Mouse (Mus musculus): Measurements from ENCODE around the gene Gfy. TPM values are rescaled to one million over a fixed set of nuclear protein-coding genes. Genes with fewer than 3 reads are reported as not detected.
A peak's percentile ranks its signal among the peaks of the same experiment; 100 is the strongest.

Gfy gene
- polyA plus RNA-seq, 1 experiment from 2014 or later = not detected

GRCm38 (mm10) chr7:45182199-45182601 lies 2.8 kb upstream of the Gfy start:
- no peak for TF ChIP-seq CTCF (IDR thresholded peaks at IDR 0.05)
- TF ChIP-seq EP300 (IDR thresholded peaks at IDR 0.05) = no peak
- Histone ChIP-seq H3K27me3 (replicated peaks; ENCODE audit: insufficient read depth, low read length) (peaks cover 67% of the 10 kb centered on the region), H3K36me3 (ENCODE audit: insufficient read depth, low read length) (no peaks in the 10 kb centered on the region), H3K9ac (replicated peaks; ENCODE audit: low read depth) (no peak overlapping the region), H3K4me2 (replicated peaks; ENCODE audit: low read depth, low read length) (peak overlapping the region; percentile 54), H3K27ac (ENCODE audit: low read length) (no peak overlapping the region), H3K9me3 (ENCODE audit: low read length) (no peaks in the 10 kb centered on the region), H3K4me1 (ENCODE audit: insufficient read depth, low read depth, low read length) (peaks cover 4% of the 10 kb centered on the region; the same call in 1 of the 2 replicates), H3K4me3 (ENCODE audit: low read depth, low read length) (peak overlapping the region; percentile 25)
- WGBS = under 1% methylated on average over 33 of the region's 34 CpGs
- DNase-seq (ENCODE audit: low spot score) (peak; percentile 96), ATAC-seq (peak; percentile 97)

GRCm38 (mm10) chr7:45181540-45181939 lies 2.2 kb upstream of the Gfy start:
- ATAC-seq = 0 out of 2 replicates have a peak, but pooled peaks have one; percentile 13
- H3K27ac ChIP-seq (ENCODE audit: low read length) = no peak overlapping the region
- no peaks in the 10 kb centered on the region for H3K36me3 ChIP-seq (ENCODE audit: insufficient read depth, low read length)
- no peak overlapping the region for H3K9ac ChIP-seq (replicated peaks; ENCODE audit: low read depth)
- no peak overlapping the region for H3K4me2 ChIP-seq (replicated peaks; ENCODE audit: low read depth, low read length)
- no peaks in the 10 kb centered on the region for H3K9me3 ChIP-seq (ENCODE audit: low read length)
- no peak overlapping the region for H3K4me3 ChIP-seq (ENCODE audit: low read depth, low read length)
- peaks cover 4% of the 10 kb centered on the region; the same call in 1 of the 2 replicates for H3K4me1 ChIP-seq (ENCODE audit: insufficient read depth, low read depth, low read length)
- H3K27me3 ChIP-seq (replicated peaks; ENCODE audit: insufficient read depth, low read length) = peaks cover 73% of the 10 kb centered on the region
- DNase-seq (ENCODE audit: low spot score) = no peak
- WGBS = 6% methylated on average over 30 of the region's 35 CpGs
- TF ChIP-seq EP300 (IDR thresholded peaks at IDR 0.05) = no peak
- peak; percentile 39 for TF ChIP-seq CTCF (IDR thresholded peaks at IDR 0.05)

GRCm38 (mm10) chr7:45180896-45181477 lies 1.6 kb upstream of the Gfy start, which contains the start of gene Pth2:
Pth2 (plus strand) TSS chr7:45180995.
- TF ChIP-seq EP300 (IDR thresholded peaks at IDR 0.05) = no peak
- TF ChIP-seq CTCF (IDR thresholded peaks at IDR 0.05) = no peak
- no peaks in the 10 kb centered on the region for H3K36me3 ChIP-seq (ENCODE audit: insufficient read depth, low read length)
- no peak within 1 kb of the TSS for H3K9ac ChIP-seq (replicated peaks; ENCODE audit: low read depth)
- H3K4me2 ChIP-seq (replicated peaks; ENCODE audit: low read depth, low read length) = 0 out of 2 replicates have a peak within 1 kb of the TSS, but pooled peaks have one; percentile 54
- 23% methylated on average over 17 of the region's 20 CpGs for WGBS
- ATAC-seq (no peak), DNase-seq (ENCODE audit: low spot score) (no peak)
- peaks cover 78% of the 10 kb centered on the region for H3K27me3 ChIP-seq (replicated peaks; ENCODE audit: insufficient read depth, low read length)
- H3K9me3 ChIP-seq (ENCODE audit: low read length) = no peaks in the 10 kb centered on the region
- no peak within 1 kb of the TSS for H3K27ac ChIP-seq (ENCODE audit: low read length)
- peaks cover 4% of the 10 kb centered on the region; the same call in 1 of the 2 replicates for H3K4me1 ChIP-seq (ENCODE audit: insufficient read depth, low read depth, low read length)
- H3K4me3 ChIP-seq (ENCODE audit: low read depth, low read length) = no peak within 1 kb of the TSS

- no peak overlapping the region for H3K4me2 ChIP-seq (replicated peaks; ENCODE audit: low read depth, low read length)
- DNase-seq (ENCODE audit: low spot score) = no peak
- H3K36me3 ChIP-seq (ENCODE audit: insufficient read depth, low read length) = no peaks in the 10 kb centered on the region
- ATAC-seq = no peak
- no peak overlapping the region for H3K9ac ChIP-seq (replicated peaks; ENCODE audit: low read depth)
- H3K27ac ChIP-seq (ENCODE audit: low read length) = no peak overlapping the region
- peaks cover 82% of the 10 kb centered on the region for H3K27me3 ChIP-seq (replicated peaks; ENCODE audit: insufficient read depth, low read length)
- 22% methylated on average over 7 of the region's 7 CpGs for WGBS
- no peak for TF ChIP-seq EP300 (IDR thresholded peaks at IDR 0.05)
- no peak for TF ChIP-seq CTCF (IDR thresholded peaks at IDR 0.05)
- peaks cover 4% of the 10 kb centered on the region; the same call in 1 of the 2 replicates for H3K4me1 ChIP-seq (ENCODE audit: insufficient read depth, low read depth, low read length)
- H3K9me3 ChIP-seq (ENCODE audit: low read length) = no peaks in the 10 kb centered on the region
- no peak overlapping the region for H3K4me3 ChIP-seq (ENCODE audit: low read depth, low read length)
Observed at GRCm38 (mm10) chr7:45178550-45178949, 819 bp downstream of the Gfy start.

GRCm38 (mm10) chr7:45176356-45176755 lies 3.0 kb downstream of the Gfy start:
- Histone ChIP-seq H3K4me2 (replicated peaks; ENCODE audit: low read depth, low read length) (no peak overlapping the region), H3K4me1 (ENCODE audit: insufficient read depth, low read depth, low read length) (no peaks in the 10 kb centered on the region), H3K27me3 (replicated peaks; ENCODE audit: insufficient read depth, low read length) (peaks cover 63% of the 10 kb centered on the region), H3K27ac (ENCODE audit: low read length) (no peak overlapping the region), H3K9me3 (ENCODE audit: low read length) (no peaks in the 10 kb centered on the region), H3K36me3 (ENCODE audit: insufficient read depth, low read length) (no peaks in the 10 kb centered on the region), H3K9ac (replicated peaks; ENCODE audit: low read depth) (no peak overlapping the region), H3K4me3 (ENCODE audit: low read depth, low read length) (0 out of 2 replicates have a peak overlapping the region, but pooled peaks have one; percentile 2)
- ATAC-seq (no peak), DNase-seq (ENCODE audit: low spot score) (no peak)
- TF ChIP-seq EP300 (IDR thresholded peaks at IDR 0.05) (no peak), CTCF (IDR thresholded peaks at IDR 0.05) (no peak)
- 3% methylated on average over 27 of the region's 31 CpGs for WGBS

- no peaks in the 10 kb centered on the region for H3K36me3 ChIP-seq (ENCODE audit: insufficient read depth, low read length)
- DNase-seq (ENCODE audit: low spot score) (no peak), ATAC-seq (no peak)
- no peak overlapping the region for H3K27ac ChIP-seq (ENCODE audit: low read length)
- H3K9me3 ChIP-seq (ENCODE audit: low read length) = no peaks in the 10 kb centered on the region
- TF ChIP-seq EP300 (IDR thresholded peaks at IDR 0.05) = no peak
- no peak for TF ChIP-seq CTCF (IDR thresholded peaks at IDR 0.05)
- H3K4me3 ChIP-seq (ENCODE audit: low read depth, low read length) = 0 out of 2 replicates have a peak overlapping the region, but pooled peaks have one; percentile 2
- H3K9ac ChIP-seq (replicated peaks; ENCODE audit: low read depth) = no peak overlapping the region
- no peak overlapping the region for H3K4me2 ChIP-seq (replicated peaks; ENCODE audit: low read depth, low read length)
- WGBS = 5% methylated on average over 22 of the region's 23 CpGs
- no peaks in the 10 kb centered on the region for H3K4me1 ChIP-seq (ENCODE audit: insufficient read depth, low read depth, low read length)
- H3K27me3 ChIP-seq (replicated peaks; ENCODE audit: insufficient read depth, low read length) = peaks cover 58% of the 10 kb centered on the region
Observed at GRCm38 (mm10) chr7:45175929-45176328, 3.4 kb downstream of the Gfy start.

Data from lung, postnatal 0 days (tissue).